Mouse (Mus musculus) cerebellum, postnatal 36 days (tissue): ENCODE measurements around the gene Vezf1.

Experiments used
- DNase-seq, 2 experiments: peaks; one replicate each; pipeline ENCODE4 v3.0.0; 2021 to 2022; ENCODE audit warnings: mixed read lengths in 2 of 2

The Vezf1 gene

DNA sequence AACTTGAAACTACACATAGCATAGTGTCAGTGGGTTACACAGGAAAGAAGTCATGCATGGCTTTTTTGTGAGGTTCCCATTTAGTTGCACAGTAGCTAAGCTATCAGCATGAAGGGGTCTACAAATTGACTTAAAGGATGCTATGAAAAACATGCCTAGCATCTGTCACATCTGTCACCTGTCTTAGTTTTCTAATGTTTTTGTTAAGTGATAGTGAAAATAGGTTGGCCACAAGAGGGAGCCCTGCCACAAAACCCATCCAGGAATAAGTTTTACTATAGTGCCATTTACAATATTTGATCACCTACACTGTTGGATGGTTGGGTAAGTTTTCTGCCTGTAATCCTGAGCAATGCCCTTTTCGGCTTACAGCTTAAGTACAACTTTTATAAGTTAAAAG is 13.5 kb upstream of the Vezf1 start:
- DNase-seq, result peak; percentile 48 to 61

GRCm38 (mm10) chr11:88055777-88056176 is 12.3 kb upstream of the Vezf1 start:
- no peak for DNase-seq

DNA sequence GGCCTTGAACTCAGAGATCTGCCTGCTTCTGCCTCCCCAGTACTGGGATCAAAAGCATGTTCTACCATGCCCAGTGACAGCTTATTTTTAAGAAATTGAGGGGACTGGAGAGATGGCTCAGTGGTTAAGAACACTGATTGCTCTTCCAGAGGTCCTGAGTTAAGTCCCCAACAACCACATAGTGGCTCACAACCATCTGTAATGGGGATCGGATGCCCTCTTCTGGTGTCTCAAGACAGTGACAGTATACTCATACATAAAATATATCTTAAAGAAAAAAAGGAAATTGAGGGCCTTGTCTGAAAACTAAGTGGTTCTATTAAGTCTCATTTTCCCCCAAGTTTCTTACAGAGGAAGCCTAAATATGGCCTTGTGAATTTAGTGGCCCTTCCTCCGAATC is 10.3 kb upstream of the Vezf1 start:
- DNase-seq, result no peak

GRCm38 (mm10) chr11:88059141-88059540 is 8.9 kb upstream of the Vezf1 start:
- DNase-seq, result peak; percentile 29 to 50

GRCm38 (mm10) chr11:88061892-88062625 is 6.0 kb upstream of the Vezf1 start:
- DNase-seq, result no peak

GRCm38 (mm10) chr11:88065732-88066131 is 2.3 kb upstream of the Vezf1 start:
- no peak for DNase-seq

- peak in 1 of 2 experiments; percentile 25 for DNase-seq
Measured at GRCm38 (mm10) chr11:88067191-88067585, 891 bp upstream of the Vezf1 start.

GRCm38 (mm10) chr11:88068411-88069245 is 549 bp downstream of the Vezf1 start:
- DNase-seq, result peak; percentile 48 to 63

DNA sequence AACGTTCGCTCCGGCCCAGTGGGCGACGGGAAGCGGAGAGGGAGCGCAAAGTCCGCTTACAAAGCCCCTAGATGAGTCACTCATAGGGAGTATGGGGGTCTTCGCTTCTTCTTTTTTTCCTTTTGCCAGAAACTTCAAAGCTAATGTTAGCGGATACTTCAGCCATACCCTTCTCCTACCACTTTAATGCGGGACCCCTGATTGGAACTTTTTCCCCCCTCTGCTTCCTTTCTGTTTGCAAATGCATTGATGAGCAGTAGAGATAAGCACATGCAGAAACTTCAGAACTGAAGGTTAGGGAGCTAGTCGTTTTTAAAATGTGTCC is 1.1 kb downstream of the Vezf1 start:
- no peak for DNase-seq

GRCm38 (mm10) chr11:88070392-88070791 is 2.3 kb downstream of the Vezf1 start:
- no peak for DNase-seq

- DNase-seq, result no peak
Measured at GRCm38 (mm10) chr11:88071113-88071512, 3.0 kb downstream of the Vezf1 start.

DNA sequence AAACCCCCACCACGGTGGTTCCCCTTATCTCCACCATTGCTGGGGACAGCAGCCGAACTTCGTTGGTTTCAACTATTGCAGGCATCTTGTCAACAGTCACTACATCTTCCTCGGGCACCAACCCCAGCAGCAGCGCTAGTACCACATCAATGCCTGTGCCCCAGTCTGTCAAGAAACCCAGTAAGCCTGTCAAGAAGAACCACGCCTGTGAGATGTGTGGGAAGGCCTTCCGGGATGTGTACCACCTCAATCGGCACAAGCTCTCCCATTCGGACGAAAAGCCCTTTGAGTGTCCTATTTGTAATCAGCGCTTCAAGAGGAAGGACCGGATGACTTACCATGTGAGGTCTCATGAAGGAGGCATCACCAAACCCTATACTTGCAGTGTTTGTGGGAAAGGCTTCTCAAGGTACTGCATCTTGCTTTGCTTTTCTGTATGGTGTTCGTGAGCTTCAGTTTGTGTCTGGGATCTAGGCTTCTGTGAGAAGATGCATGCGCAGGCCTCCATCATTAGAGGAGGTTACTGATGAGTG is 5.3 kb downstream of the Vezf1 start:
- no peak for DNase-seq

DNA sequence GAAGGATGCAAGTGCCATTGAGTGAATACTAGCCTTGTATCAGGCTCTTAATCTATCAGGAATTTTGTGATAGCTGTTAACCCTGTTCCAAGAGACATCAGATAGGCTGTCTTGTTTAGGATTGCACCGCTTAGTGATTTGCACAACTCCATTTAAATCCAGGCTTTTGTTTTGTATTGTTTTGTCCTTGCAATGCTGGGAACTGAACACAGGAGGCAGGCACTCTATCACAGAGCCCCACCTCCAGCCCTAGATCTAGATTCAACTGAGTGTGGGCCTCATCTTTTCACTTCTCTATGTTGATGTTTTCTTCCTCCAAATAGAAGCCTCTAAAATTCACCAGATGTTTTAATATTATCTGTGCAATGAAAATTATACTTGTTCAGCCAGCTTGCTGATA is 7.6 kb downstream of the Vezf1 start:
- DNase-seq, result no peak

GRCm38 (mm10) chr11:88076394-88076793 is 8.3 kb downstream of the Vezf1 start:
- DNase-seq, result no peak

DNA sequence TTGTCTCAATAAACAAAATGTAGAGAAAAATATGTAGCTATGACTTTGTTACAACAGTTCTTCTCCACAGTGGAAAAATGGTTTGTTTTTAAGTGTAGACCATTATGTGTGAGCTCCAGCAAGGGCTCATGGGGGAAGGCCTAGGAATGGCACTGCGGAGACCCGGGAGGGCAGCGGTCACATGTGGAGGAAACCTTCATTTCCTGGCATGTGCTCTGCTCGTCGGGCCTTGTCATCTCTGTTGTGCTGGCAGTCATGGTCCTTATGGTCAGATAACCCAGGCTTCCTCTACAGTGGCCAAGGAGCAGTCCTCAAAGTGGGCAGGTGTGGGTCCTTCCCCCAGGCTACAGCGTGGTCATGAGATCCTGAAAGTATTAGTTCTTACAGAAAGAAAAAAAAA is 15.6 kb downstream of the Vezf1 start:
- no peak for DNase-seq

- peak; percentile 94 to 96 for DNase-seq
Measured at GRCm38 (mm10) chr11:88086737-88087627, 18.9 kb downstream of the Vezf1 start.

GRCm38 (mm10) chr11:88089150-88089549 is 21.1 kb downstream of the Vezf1 start:
- DNase-seq, result no peak

- no peak for DNase-seq
Measured at GRCm38 (mm10) chr11:88090293-88090692, 22.2 kb downstream of the Vezf1 start.

- no peak for DNase-seq
Measured at GRCm38 (mm10) chr11:88091949-88092348, 23.9 kb downstream of the Vezf1 start.

GRCm38 (mm10) chr11:88097173-88097572 is 29.1 kb downstream of the Vezf1 start:
- no peak for DNase-seq

- DNase-seq, result no peak
Measured at GRCm38 (mm10) chr11:88098021-88098729, 30.1 kb downstream of the Vezf1 start, which contains the start of gene Cuedc1. TSS of gene Cuedc1 (plus strand) at chr11:88098058.
